Mouse (Mus musculus): ENCODE measurements around the gene Setd1b. TPM values are rescaled to one million over a fixed set of nuclear protein-coding genes. Genes with fewer than 3 reads are reported as not detected.
A peak's percentile ranks its signal among the peaks of the same experiment; 100 is the strongest.

The Setd1b gene
- polyA plus RNA-seq, 1 experiment from 2014 or later = 5.4 TPM

- no peak for TF ChIP-seq CTCF (IDR thresholded peaks at IDR 0.05; ENCODE audit: low read depth)
- no peak overlapping the region for H3K27ac ChIP-seq (ENCODE audit: low read depth, low read length)
Measured at GRCm38 (mm10) chr5:123103556-123103955, 38.4 kb upstream of the Setd1b start.

GRCm38 (mm10) chr5:123104769-123105168 is 37.2 kb upstream of the Setd1b start:
- TF ChIP-seq CTCF (IDR thresholded peaks at IDR 0.05; ENCODE audit: low read depth) = no peak
- Histone ChIP-seq H3K4me2 (replicated peaks; ENCODE audit: low read depth) (no peak overlapping the region), H3K27ac (ENCODE audit: low read depth, low read length) (no peak overlapping the region), H3K9me3 (ENCODE audit: control insufficient read depth) (no peaks in the 10 kb centered on the region), H3K4me1 (replicated peaks; ENCODE audit: control insufficient read depth, insufficient read depth, low read length) (no peaks in the 10 kb centered on the region), H3K9ac (ENCODE audit: low read depth, low read length) (no peak overlapping the region), H3K36me3 (ENCODE audit: control insufficient read depth, insufficient read depth) (no peaks in the 10 kb centered on the region), H3K27me3 (replicated peaks; ENCODE audit: control insufficient read depth, insufficient read depth, low read length) (no peaks in the 10 kb centered on the region), H3K4me3 (ENCODE audit: low read depth, low read length) (no peak overlapping the region)
- no peak for ATAC-seq
- 76% methylated on average over 6 of the region's 6 CpGs for WGBS

More at GRCm38 (mm10) chr5:123103556-123103955, 38.4 kb upstream of the Setd1b start:
- 56% methylated on average over 8 of the region's 8 CpGs for WGBS
- no peaks in the 10 kb centered on the region for H3K27me3 ChIP-seq (replicated peaks; ENCODE audit: control insufficient read depth, insufficient read depth, low read length)
- H3K4me2 ChIP-seq (replicated peaks; ENCODE audit: low read depth) = no peak overlapping the region
- H3K4me1 ChIP-seq (replicated peaks; ENCODE audit: control insufficient read depth, insufficient read depth, low read length) = no peaks in the 10 kb centered on the region
- H3K36me3 ChIP-seq (ENCODE audit: control insufficient read depth, insufficient read depth) = no peaks in the 10 kb centered on the region
- no peak for ATAC-seq
- no peak overlapping the region for H3K4me3 ChIP-seq (ENCODE audit: low read depth, low read length)
- no peak overlapping the region for H3K9ac ChIP-seq (ENCODE audit: low read depth, low read length)
- no peaks in the 10 kb centered on the region for H3K9me3 ChIP-seq (ENCODE audit: control insufficient read depth)

GRCm38 (mm10) chr5:123109452-123110203 is 32.4 kb upstream of the Setd1b start:
- no peaks in the 10 kb centered on the region for H3K9me3 ChIP-seq (ENCODE audit: control insufficient read depth)
- no peak overlapping the region for H3K4me3 ChIP-seq (ENCODE audit: low read depth, low read length)
- 39% methylated on average over 13 of the region's 13 CpGs for WGBS
- no peak overlapping the region for H3K9ac ChIP-seq (ENCODE audit: low read depth, low read length)
- no peaks in the 10 kb centered on the region for H3K27me3 ChIP-seq (replicated peaks; ENCODE audit: control insufficient read depth, insufficient read depth, low read length)
- TF ChIP-seq CTCF (IDR thresholded peaks at IDR 0.05; ENCODE audit: low read depth) = no peak
- H3K4me1 ChIP-seq (replicated peaks; ENCODE audit: control insufficient read depth, insufficient read depth, low read length) = no peaks in the 10 kb centered on the region
- no peak overlapping the region for H3K27ac ChIP-seq (ENCODE audit: low read depth, low read length)
- H3K4me2 ChIP-seq (replicated peaks; ENCODE audit: low read depth) = peak overlapping the region; percentile 51; the same call in 1 of the 2 replicates
- ATAC-seq = no peak; the same call in 1 of the 2 replicates
- no peaks in the 10 kb centered on the region for H3K36me3 ChIP-seq (ENCODE audit: control insufficient read depth, insufficient read depth)

GRCm38 (mm10) chr5:123110296-123110721 is 31.7 kb upstream of the Setd1b start:
- no peak overlapping the region for H3K4me2 ChIP-seq (replicated peaks; ENCODE audit: low read depth)

GRCm38 (mm10) chr5:123114109-123114508 is 27.9 kb upstream of the Setd1b start:
- peaks cover 3% of the 10 kb centered on the region; the same call in 1 of the 2 replicates for H3K36me3 ChIP-seq (ENCODE audit: control insufficient read depth, insufficient read depth)
- H3K4me2 ChIP-seq (replicated peaks; ENCODE audit: low read depth) = no peak overlapping the region
- no peak for ATAC-seq
- 68% methylated on average over 11 of the region's 11 CpGs for WGBS
- no peaks in the 10 kb centered on the region for H3K27me3 ChIP-seq (replicated peaks; ENCODE audit: control insufficient read depth, insufficient read depth, low read length)
- no peaks in the 10 kb centered on the region for H3K4me1 ChIP-seq (replicated peaks; ENCODE audit: control insufficient read depth, insufficient read depth, low read length)
- TF ChIP-seq CTCF (IDR thresholded peaks at IDR 0.05; ENCODE audit: low read depth) = no peak
- H3K9ac ChIP-seq (ENCODE audit: low read depth, low read length) = no peak overlapping the region
- no peaks in the 10 kb centered on the region for H3K9me3 ChIP-seq (ENCODE audit: control insufficient read depth)
- H3K4me3 ChIP-seq (ENCODE audit: low read depth, low read length) = no peak overlapping the region
- no peak overlapping the region for H3K27ac ChIP-seq (ENCODE audit: low read depth, low read length)

More at GRCm38 (mm10) chr5:123110296-123110721, 31.7 kb upstream of the Setd1b start:
- no peaks in the 10 kb centered on the region for H3K9me3 ChIP-seq (ENCODE audit: control insufficient read depth)
- no peak for TF ChIP-seq CTCF (IDR thresholded peaks at IDR 0.05; ENCODE audit: low read depth)
- WGBS = 69% methylated on average over 13 of the region's 13 CpGs
- H3K27ac ChIP-seq (ENCODE audit: low read depth, low read length) = no peak overlapping the region
- H3K27me3 ChIP-seq (replicated peaks; ENCODE audit: control insufficient read depth, insufficient read depth, low read length) = no peaks in the 10 kb centered on the region
- no peaks in the 10 kb centered on the region for H3K36me3 ChIP-seq (ENCODE audit: control insufficient read depth, insufficient read depth)
- H3K4me1 ChIP-seq (replicated peaks; ENCODE audit: control insufficient read depth, insufficient read depth, low read length) = no peaks in the 10 kb centered on the region
- no peak overlapping the region for H3K4me3 ChIP-seq (ENCODE audit: low read depth, low read length)
- no peak overlapping the region for H3K9ac ChIP-seq (ENCODE audit: low read depth, low read length)
- no peak for ATAC-seq

- Histone ChIP-seq H3K36me3 (ENCODE audit: control insufficient read depth, insufficient read depth) (peaks cover 3% of the 10 kb centered on the region; the same call in 1 of the 2 replicates), H3K9me3 (ENCODE audit: control insufficient read depth) (no peaks in the 10 kb centered on the region), H3K4me3 (ENCODE audit: low read depth, low read length) (no peak overlapping the region), H3K27me3 (replicated peaks; ENCODE audit: control insufficient read depth, insufficient read depth, low read length) (no peaks in the 10 kb centered on the region), H3K27ac (ENCODE audit: low read depth, low read length) (no peak overlapping the region), H3K4me1 (replicated peaks; ENCODE audit: control insufficient read depth, insufficient read depth, low read length) (no peaks in the 10 kb centered on the region), H3K9ac (ENCODE audit: low read depth, low read length) (no peak overlapping the region), H3K4me2 (replicated peaks; ENCODE audit: low read depth) (no peak overlapping the region)
- no peak for ATAC-seq
- TF ChIP-seq CTCF (IDR thresholded peaks at IDR 0.05; ENCODE audit: low read depth) = peak; percentile 70
- whole genome bisulfite sequencing = 37% methylated on average over 7 of the region's 7 CpGs
Measured at GRCm38 (mm10) chr5:123114924-123115323, 27.1 kb upstream of the Setd1b start.
